Mouse (Mus musculus) kidney, adult 18-20 months (tissue): ENCODE data around the gene Lims1.

Experiments
- DNase-seq: peaks from one replicate; pipeline ENCODE4 v3.0.0; 2021

Gene Lims1

GRCm38 (mm10) chr10:58451575-58451974 is 128.3 kb downstream of the Lims1 start:
- no peak for DNase-seq

GRCm38 (mm10) chr10:58452185-58452584 is 128.9 kb downstream of the Lims1 start:
- DNase-seq, result no peak

GRCm38 (mm10) chr10:58459896-58460295 is 136.6 kb downstream of the Lims1 start:
- no peak for DNase-seq
